Mouse (Mus musculus) CH12.LX (cell line): ENCODE measurements around the gene Arhgef26. TPM values are rescaled to one million over a fixed set of nuclear protein-coding genes. Genes with fewer than 3 reads are reported as not detected.

Experiments used
- DNase-seq: peaks from one replicate; pipeline ENCODE4 v3.0.0-alpha.2; 2013; ENCODE audit errors: extremely low read depth
- H3K27ac ChIP-seq: 2 replicates; pipeline ENCODE4 v1.5.1; 2012; ENCODE audit warnings: low read depth, mild to moderate bottlenecking, control low read depth, moderate library complexity; ENCODE audit not compliant: insufficient read depth
- H3K27me3 ChIP-seq: replicated peaks from 2 replicates; pipeline ENCODE3; 2012; ENCODE audit warnings: inconsistent platforms
- H3K36me3 ChIP-seq, 2 experiments: replicated peaks in 1 of 2; 2 replicates each; pipeline versions ENCODE3 to v1.6.1; 2012; ENCODE audit warnings: inconsistent platforms in 1 of 2, low read length in 1 of 2, mild to moderate bottlenecking in 1 of 2, mixed read lengths in 1 of 2, moderate library complexity in 1 of 2; ENCODE audit not compliant: control insufficient read depth in 1 of 2, insufficient read depth in 1 of 2
- H3K4me1 ChIP-seq, 2 experiments: 2 replicates each; pipeline ENCODE4 v1.6.1; 2012; ENCODE audit warnings: inconsistent platforms in 1 of 2, moderate library complexity in 1 of 2; ENCODE audit not compliant: insufficient read depth in 2 of 2, control insufficient read depth in 1 of 2
- H3K4me2 ChIP-seq: 2 replicates; pipeline ENCODE4 v1.6.1; 2012; ENCODE audit warnings: low read depth, mild to moderate bottlenecking, control low read depth; ENCODE audit not compliant: poor library complexity, insufficient read depth, severe bottlenecking
- H3K4me3 ChIP-seq, 3 experiments: fragments of 150-350 bp in 1 of 3; sonication (generic) in 1 of 3; replicated peaks in 1 of 3; 2 replicates each; pipeline versions ENCODE3 to v1.5.1; 2011 to 2012; ENCODE audit warnings: low read depth in 2 of 3, low read length in 2 of 3, mild to moderate bottlenecking in 2 of 3, moderate library complexity in 2 of 3, control low read depth in 1 of 3, improper control_type of control experiment in 1 of 3, inconsistent platforms in 1 of 3, mixed read lengths in 1 of 3; ENCODE audit not compliant: poor library complexity in 1 of 3
- H3K79me2 ChIP-seq: replicated peaks from 2 replicates; pipeline ENCODE4 v1.6.1; 2012; ENCODE audit warnings: mild to moderate bottlenecking, moderate library complexity; ENCODE audit not compliant: control insufficient read depth, poor library complexity, insufficient read depth, severe bottlenecking; ENCODE audit errors: extremely low read depth
- H3K9ac ChIP-seq: 2 replicates; pipeline ENCODE4 v1.6.1; 2012; ENCODE audit warnings: low read depth, mild to moderate bottlenecking, control low read depth, moderate library complexity; ENCODE audit not compliant: insufficient read depth
- H3K9me3 ChIP-seq: replicated peaks from 2 replicates; pipeline ENCODE3; 2012; ENCODE audit warnings: low read length, inconsistent platforms, mixed read lengths
- CHD1 ChIP-seq: IDR thresholded peaks from 2 replicates; pipeline ENCODE4 v1.6.1; 2012; ENCODE audit warnings: low read depth, low read length, improper control_type of control experiment, inconsistent platforms
- CHD2 ChIP-seq: IDR thresholded peaks from 2 replicates; pipeline ENCODE4 v1.6.1; 2011; ENCODE audit warnings: low read length, improper control_type of control experiment
- EP300 ChIP-seq: IDR thresholded peaks from 2 replicates; pipeline ENCODE4 v1.6.1; 2011; ENCODE audit warnings: low read length, improper control_type of control experiment
- IRF4 ChIP-seq: IDR thresholded peaks from 2 replicates; pipeline ENCODE4 v1.6.1; 2014; ENCODE audit warnings: low read depth, mild to moderate bottlenecking, inconsistent platforms, low read length, improper control_type of control experiment
- JUN ChIP-seq: IDR thresholded peaks from 2 replicates; pipeline ENCODE4 v1.6.1; 2011; ENCODE audit warnings: low read depth, mild to moderate bottlenecking, low read length, improper control_type of control experiment, moderate library complexity; ENCODE audit not compliant: insufficient read depth
- MAX ChIP-seq: IDR thresholded peaks from 2 replicates; pipeline ENCODE4 v1.6.1; 2011; ENCODE audit warnings: low read length, improper control_type of control experiment
- MAZ ChIP-seq: IDR thresholded peaks from 2 replicates; pipeline ENCODE4 v1.6.1; 2012; ENCODE audit warnings: low read depth, mild to moderate bottlenecking, inconsistent platforms, low read length, improper control_type of control experiment, moderate library complexity
- MEF2A ChIP-seq: IDR thresholded peaks from 2 replicates; pipeline ENCODE4 v1.6.1; 2014; ENCODE audit warnings: low read depth, mild to moderate bottlenecking, inconsistent platforms, low read length, improper control_type of control experiment, borderline replicate concordance
- MYC ChIP-seq: IDR thresholded peaks from 2 replicates; pipeline ENCODE4 v1.6.1; 2011; ENCODE audit warnings: low read depth, mild to moderate bottlenecking, improper control_type of control experiment, low read length
- NELFE ChIP-seq: IDR thresholded peaks from 2 replicates; pipeline ENCODE4 v1.6.1; 2011; ENCODE audit warnings: low read depth, low read length, improper control_type of control experiment
- NRF1 ChIP-seq: IDR thresholded peaks from 2 replicates; pipeline ENCODE4 v1.6.1; 2014; ENCODE audit warnings: low read depth, mild to moderate bottlenecking, inconsistent platforms, low read length, improper control_type of control experiment, moderate library complexity
- PAX5 ChIP-seq: IDR thresholded peaks from 2 replicates; pipeline ENCODE4 v1.6.1; 2012; ENCODE audit warnings: low read length, inconsistent platforms, mixed read lengths
- RCOR1 ChIP-seq: conservative IDR thresholded peaks from 2 replicates; pipeline ENCODE4 v1.6.1; 2012; ENCODE audit warnings: low read depth, mild to moderate bottlenecking, inconsistent platforms, low read length, improper control_type of control experiment
- SIN3A ChIP-seq: IDR thresholded peaks from 2 replicates; pipeline ENCODE4 v1.6.1; 2012; ENCODE audit warnings: low read length, improper control_type of control experiment, inconsistent platforms
- USF1 ChIP-seq: IDR thresholded peaks from 2 replicates; pipeline ENCODE4 v1.6.1; 2014; ENCODE audit warnings: low read depth, mild to moderate bottlenecking, inconsistent platforms, low read length, improper control_type of control experiment
- USF2 ChIP-seq: conservative IDR thresholded peaks from 2 replicates; pipeline ENCODE4 v1.6.1; 2011; ENCODE audit warnings: low read depth, low read length, improper control_type of control experiment
- ZC3H11A ChIP-seq: IDR thresholded peaks from 2 replicates; pipeline ENCODE4 v1.6.1; 2012; ENCODE audit warnings: low read depth, mild to moderate bottlenecking, inconsistent platforms, low read length, improper control_type of control experiment
- ZKSCAN1 ChIP-seq: IDR thresholded peaks from 2 replicates; pipeline ENCODE4 v1.6.1; 2012; ENCODE audit warnings: low read depth, inconsistent platforms, low read length, improper control_type of control experiment, borderline replicate concordance
- ZMIZ1 ChIP-seq: IDR thresholded peaks from 2 replicates; pipeline ENCODE4 v1.6.1; 2012; ENCODE audit warnings: low read depth, mild to moderate bottlenecking, inconsistent platforms, low read length, improper control_type of control experiment
- ZNF384 ChIP-seq: IDR thresholded peaks from 2 replicates; pipeline ENCODE4 v1.6.1; 2012; ENCODE audit warnings: low read depth, low read length, improper control_type of control experiment, inconsistent platforms
- dilution Hi-C: fragments of 300-500 bp; cut with MboI; formaldehyde crosslinking; loops from 2 replicates; pipeline ENCODE4 v1.14.3; 2020; ENCODE audit warnings: low sequenced_read_pairs; ENCODE audit not compliant: extremely low pct_unique_long_range_greater_than_20kb, extremely low pct_ligation_motif_present
- in situ Hi-C: fragments of 300-500 bp; cut with MboI; formaldehyde crosslinking; loops from 3 replicates; pipeline ENCODE4 v1.14.3; 2019; ENCODE audit warnings: low sequenced_read_pairs, low pct_ligation_motif_present, low pct_unique_long_range_greater_than_20kb, mixed read lengths
- polyA plus RNA-seq: library from polyadenylated mRNA; unstranded; fragments of >175 nt; gene quantifications from 2 replicates; pipeline ENCODE4 v1.2.1, GENCODE M21; 2012; ENCODE audit warnings: low read depth; ENCODE audit not compliant: insufficient read length
- total RNA-seq, 2 experiments: library from RNA; depleted of rRNA; stranded (reverse); fragments of 300-350 nt in 1 of 2; fragments of >200 nt in 1 of 2; gene quantifications; 2 replicates each; pipeline ENCODE4 v1.2.3; 2012 to 2014

The Arhgef26 gene
- total and polyA plus RNA-seq, 3 experiments = under 0.01 to 0.11 TPM; not detected in 1

DNA sequence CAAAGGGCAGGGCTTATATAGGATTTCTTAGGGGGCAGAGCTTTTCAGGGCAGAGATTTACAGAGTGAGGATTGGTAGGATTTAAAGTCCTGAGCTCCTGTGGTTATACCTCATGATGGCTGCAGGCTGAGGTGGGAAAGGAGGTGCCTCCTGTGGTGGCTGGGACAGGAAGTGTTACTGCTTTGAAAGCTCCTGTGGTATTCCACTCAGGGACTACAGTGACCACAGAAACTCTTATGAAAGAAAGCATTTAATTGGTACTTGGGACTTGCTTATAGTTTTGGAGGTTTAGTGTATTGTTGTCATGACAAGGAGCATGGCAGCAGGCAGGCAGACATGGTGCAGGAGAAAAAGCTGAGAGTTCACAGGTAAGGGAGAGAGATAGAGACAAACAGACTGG, 97.8 kb downstream of the Arhgef26 start:
- H3K27me3 ChIP-seq = no peaks in the 10 kb centered on the region
- H3K9me3 ChIP-seq = peaks cover 2% of the 10 kb centered on the region
- H3K27ac ChIP-seq = no peak overlapping the region
- H3K36me3 ChIP-seq = no peaks in the 10 kb centered on the region
- H3K4me2 ChIP-seq = no peak overlapping the region
- no peak overlapping the region for H3K9ac ChIP-seq
- DNase-seq = no peak
- dilution Hi-C loops (no loop called here), in situ Hi-C loops (no loop called here)
- no peaks in the 10 kb centered on the region for H3K79me2 ChIP-seq
- TF ChIP-seq NELFE (no peak), PAX5 (no peak), MEF2A (no peak), NRF1 (no peak), MAZ (no peak), MYC (no peak), EP300 (no peak), ZKSCAN1 (no peak), RCOR1 (no peak), SIN3A (no peak), USF1 (no peak), JUN (no peak), ZMIZ1 (no peak), CHD1 (no peak)
- no peaks in the 10 kb centered on the region for H3K4me1 ChIP-seq
- no peak overlapping the region for H3K4me3 ChIP-seq

- in situ Hi-C loops = no loop called here
- Histone ChIP-seq H3K27ac (no peak overlapping the region), H3K4me3 (no peak overlapping the region), H3K36me3 (no peaks in the 10 kb centered on the region), H3K27me3 (no peaks in the 10 kb centered on the region), H3K9ac (no peak overlapping the region), H3K9me3 (peaks cover 2% of the 10 kb centered on the region), H3K4me2 (no peak overlapping the region), H3K4me1 (no peaks in the 10 kb centered on the region), H3K79me2 (no peaks in the 10 kb centered on the region)
- dilution Hi-C loops = no loop called here
- TF ChIP-seq IRF4 = no peak
- no peak for TF ChIP-seq USF2
- TF ChIP-seq MAX = no peak
- no peak for TF ChIP-seq ZC3H11A
- TF ChIP-seq CHD2 = no peak
- TF ChIP-seq ZNF384 = no peak
- TF ChIP-seq ZKSCAN1 = no peak
- no peak for DNase-seq
Observed at GRCm38 (mm10) chr3:62440431-62440969, 102.4 kb downstream of the Arhgef26 start.
